Mouse (Mus musculus) left cerebral cortex, postnatal 25 days (tissue): Measurements from ENCODE around the gene Gadd45g. TPM values are rescaled to one million over a fixed set of nuclear protein-coding genes. Genes with fewer than 3 reads are reported as not detected.

ENCODE experiments used
- DNase-seq, 2 experiments: peaks; one replicate each; pipeline ENCODE4 v3.0.0; 2022; ENCODE audit warnings: low spot score in 2 of 2, mixed read lengths in 1 of 2
- intact Hi-C: fragments of 180-260 bp; cut with DNase I; formaldehyde crosslinking; loops from one replicate; pipeline ENCODE4 v1.15.1; 2025
- total RNA-seq, 2 experiments: library from RNA; stranded (reverse); gene quantifications; 2 replicates each; pipeline ENCODE4 v1.2.3; 2021

The Gadd45g gene
- total RNA-seq: 10 to 100 TPM; 11.6 to 16.9 TPM

- intact Hi-C loops: loop anchor here (2.0 to 10.0 kb wide), 5 partner anchors 114 to 688 kb away; partner anchors contain the start of gene Diras2
- peak; percentile 95 to 98 for DNase-seq
These were observed at the start of gene Gadd45g for GRCm38 (mm10) chr13:51846301-51846867. TSS of gene Gadd45g (plus strand) at chr13:51846678.

- intact Hi-C loops: no loop called here
- no peak for DNase-seq
These were observed 48.4 kb upstream of the Gadd45g start for GRCm38 (mm10) chr13:51797899-51798746.

- intact Hi-C loops: no loop called here
- DNase-seq: no peak
These were observed 46.5 kb upstream of the Gadd45g start for GRCm38 (mm10) chr13:51799735-51800522.

- DNase-seq: no peak
- intact Hi-C loops: no loop called here
These were observed 45.6 kb upstream of the Gadd45g start for GRCm38 (mm10) chr13:51800921-51801320.

GRCm38 (mm10) chr13:51805634-51806033 lies 40.8 kb upstream of the Gadd45g start:
- peak; percentile 47 to 61 for DNase-seq
- intact Hi-C loops: no loop called here

- DNase-seq: peak in 1 of 2 experiments; percentile 32
- intact Hi-C loops: no loop called here
These were observed 40.3 kb upstream of the Gadd45g start for GRCm38 (mm10) chr13:51806220-51806619.

GRCm38 (mm10) chr13:51808141-51808540 lies 38.3 kb upstream of the Gadd45g start:
- peak; percentile 35 to 73 for DNase-seq
- intact Hi-C loops: no loop called here

- intact Hi-C loops: no loop called here
- DNase-seq: no peak
These were observed 32.6 kb upstream of the Gadd45g start for GRCm38 (mm10) chr13:51813621-51814615.

GRCm38 (mm10) chr13:51814646-51815045 lies 31.8 kb upstream of the Gadd45g start:
- intact Hi-C loops: no loop called here
- DNase-seq: no peak

GRCm38 (mm10) chr13:51815865-51816504 lies 30.5 kb upstream of the Gadd45g start:
- DNase-seq: no peak
- intact Hi-C loops: no loop called here

GRCm38 (mm10) chr13:51816559-51817041 lies 29.9 kb upstream of the Gadd45g start:
- intact Hi-C loops: no loop called here
- peak in 1 of 2 experiments; percentile 47 for DNase-seq

GRCm38 (mm10) chr13:51818170-51818943 lies 28.1 kb upstream of the Gadd45g start:
- DNase-seq: no peak
- intact Hi-C loops: no loop called here

GRCm38 (mm10) chr13:51818944-51819326 lies 27.5 kb upstream of the Gadd45g start:
- intact Hi-C loops: no loop called here
- no peak for DNase-seq

- intact Hi-C loops: no loop called here
- no peak for DNase-seq
These were observed 27.1 kb upstream of the Gadd45g start for GRCm38 (mm10) chr13:51819351-51819750.

- no peak for DNase-seq
- intact Hi-C loops: no loop called here
These were observed 24.5 kb upstream of the Gadd45g start for GRCm38 (mm10) chr13:51821988-51822387.

- intact Hi-C loops: no loop called here
- DNase-seq: no peak
These were observed 22.5 kb upstream of the Gadd45g start for GRCm38 (mm10) chr13:51823822-51824495.
